Mouse (Mus musculus): ENCODE measurements around the gene Nadk2. TPM values are rescaled to one million over a fixed set of nuclear protein-coding genes. Genes with fewer than 3 reads are reported as not detected.

Nadk2 gene
- total RNA-seq, 2 experiments from 2014 or later, result 34.1 to 34.5 TPM

- no peak for DNase-seq (ENCODE audit: low spot score in 2 of 2)
These were observed 17.0 kb downstream of the Nadk2 start for GRCm38 (mm10) chr15:9087895-9088682.

- no peak for DNase-seq (ENCODE audit: low spot score in 2 of 2)
These were observed 17.6 kb downstream of the Nadk2 start for GRCm38 (mm10) chr15:9088683-9089072.

GRCm38 (mm10) chr15:9089136-9089720 is 18.2 kb downstream of the Nadk2 start:
- no peak for DNase-seq (ENCODE audit: low spot score in 2 of 2)

- DNase-seq (ENCODE audit: low spot score in 2 of 2), result no peak
These were observed 19.6 kb downstream of the Nadk2 start for GRCm38 (mm10) chr15:9090662-9091061.

- no peak for DNase-seq (ENCODE audit: low spot score in 2 of 2)
These were observed 22.7 kb downstream of the Nadk2 start for GRCm38 (mm10) chr15:9093598-9094365.

- DNase-seq (ENCODE audit: low spot score in 2 of 2), result no peak
These were observed 23.3 kb downstream of the Nadk2 start for GRCm38 (mm10) chr15:9094366-9094750.

- DNase-seq (ENCODE audit: low spot score in 2 of 2), result no peak
These were observed 25.8 kb downstream of the Nadk2 start for GRCm38 (mm10) chr15:9096865-9097264.

- no peak for DNase-seq (ENCODE audit: low spot score in 2 of 2)
These were observed 29.5 kb downstream of the Nadk2 start for GRCm38 (mm10) chr15:9100446-9101077.

GRCm38 (mm10) chr15:9106303-9107074 is 35.4 kb downstream of the Nadk2 start:
- no peak for DNase-seq (ENCODE audit: low spot score in 2 of 2)

- no peak for DNase-seq (ENCODE audit: low spot score in 2 of 2)
These were observed 39.7 kb downstream of the Nadk2 start for GRCm38 (mm10) chr15:9110526-9111347.

GRCm38 (mm10) chr15:9111648-9112047 is 40.6 kb downstream of the Nadk2 start:
- DNase-seq (ENCODE audit: low spot score in 2 of 2), result no peak

GRCm38 (mm10) chr15:9113556-9113955 is 42.5 kb downstream of the Nadk2 start:
- DNase-seq (ENCODE audit: low spot score in 2 of 2), result no peak

- DNase-seq (ENCODE audit: low spot score in 2 of 2), result no peak
These were observed 43.1 kb downstream of the Nadk2 start for GRCm38 (mm10) chr15:9114131-9114530.

- no peak for DNase-seq (ENCODE audit: low spot score in 2 of 2)
These were observed 43.5 kb downstream of the Nadk2 start for GRCm38 (mm10) chr15:9114599-9114998.

- DNase-seq (ENCODE audit: low spot score in 2 of 2), result no peak
These were observed 47.8 kb downstream of the Nadk2 start for GRCm38 (mm10) chr15:9118852-9119251.

GRCm38 (mm10) chr15:9120081-9120480 is 49.0 kb downstream of the Nadk2 start:
- peak in 1 of 2 experiments; percentile 37 for DNase-seq (ENCODE audit: low spot score in 2 of 2)

GRCm38 (mm10) chr15:9122989-9123388 is 51.9 kb downstream of the Nadk2 start:
- DNase-seq (ENCODE audit: low spot score in 2 of 2), result no peak

- no peak for DNase-seq (ENCODE audit: low spot score in 2 of 2)
These were observed 53.8 kb downstream of the Nadk2 start for GRCm38 (mm10) chr15:9124856-9125255.

GRCm38 (mm10) chr15:9127051-9127791 is 56.2 kb downstream of the Nadk2 start:
- DNase-seq (ENCODE audit: low spot score in 2 of 2), result no peak
